Mouse (Mus musculus): ENCODE measurements around the gene Tipin. TPM values are rescaled to one million over a fixed set of nuclear protein-coding genes. Genes with fewer than 3 reads are reported as not detected.
"Not testable (repeated sequence)": the region's sequence is repeated elsewhere in the genome, so short reads cannot be mapped to it uniquely, and the experiment has no call there.

Gene Tipin
- polyA plus RNA-seq, 1 experiment from 2014 or later: 361 TPM

GRCm38 (mm10) chr9:64274919-64275318 is 6.5 kb upstream of the Tipin start:
- Histone ChIP-seq H3K27me3 (replicated peaks; ENCODE audit: control insufficient read depth, insufficient read depth, low read length) (no peaks in the 10 kb centered on the region), H3K9ac (ENCODE audit: low read depth, low read length) (no peak overlapping the region), H3K36me3 (ENCODE audit: control insufficient read depth, insufficient read depth, low read length) (no peaks in the 10 kb centered on the region), H3K27ac (ENCODE audit: low read depth, low read length) (no peak overlapping the region), H3K4me1 (replicated peaks; ENCODE audit: control insufficient read depth, insufficient read depth, low read length) (no peaks in the 10 kb centered on the region), H3K4me3 (ENCODE audit: low read depth, low read length) (no peak overlapping the region), H3K9me3 (ENCODE audit: control insufficient read depth, low read length) (no peaks in the 10 kb centered on the region), H3K4me2 (no peak overlapping the region)
- DNase-seq (ENCODE audit: low spot score): no peak
- WGBS: 66% methylated on average over 1 of the region's 1 CpGs
- ATAC-seq (replicated peaks; ENCODE audit: low FRiP score): no peak

GRCm38 (mm10) chr9:64277706-64278105 is 3.7 kb upstream of the Tipin start:
- Histone ChIP-seq H3K4me2 (no peak overlapping the region), H3K4me1 (replicated peaks; ENCODE audit: control insufficient read depth, insufficient read depth, low read length) (peaks cover 4% of the 10 kb centered on the region), H3K9ac (ENCODE audit: low read depth, low read length) (no peak overlapping the region), H3K9me3 (ENCODE audit: control insufficient read depth, low read length) (no peaks in the 10 kb centered on the region), H3K4me3 (ENCODE audit: low read depth, low read length) (no peak overlapping the region), H3K27ac (ENCODE audit: low read depth, low read length) (no peak overlapping the region), H3K36me3 (ENCODE audit: control insufficient read depth, insufficient read depth, low read length) (no peaks in the 10 kb centered on the region), H3K27me3 (replicated peaks; ENCODE audit: control insufficient read depth, insufficient read depth, low read length) (no peaks in the 10 kb centered on the region)
- no peak for ATAC-seq (replicated peaks; ENCODE audit: low FRiP score)
- WGBS: 56% methylated on average over 8 of the region's 8 CpGs
- DNase-seq (ENCODE audit: low spot score): peak; percentile 64

DNA sequence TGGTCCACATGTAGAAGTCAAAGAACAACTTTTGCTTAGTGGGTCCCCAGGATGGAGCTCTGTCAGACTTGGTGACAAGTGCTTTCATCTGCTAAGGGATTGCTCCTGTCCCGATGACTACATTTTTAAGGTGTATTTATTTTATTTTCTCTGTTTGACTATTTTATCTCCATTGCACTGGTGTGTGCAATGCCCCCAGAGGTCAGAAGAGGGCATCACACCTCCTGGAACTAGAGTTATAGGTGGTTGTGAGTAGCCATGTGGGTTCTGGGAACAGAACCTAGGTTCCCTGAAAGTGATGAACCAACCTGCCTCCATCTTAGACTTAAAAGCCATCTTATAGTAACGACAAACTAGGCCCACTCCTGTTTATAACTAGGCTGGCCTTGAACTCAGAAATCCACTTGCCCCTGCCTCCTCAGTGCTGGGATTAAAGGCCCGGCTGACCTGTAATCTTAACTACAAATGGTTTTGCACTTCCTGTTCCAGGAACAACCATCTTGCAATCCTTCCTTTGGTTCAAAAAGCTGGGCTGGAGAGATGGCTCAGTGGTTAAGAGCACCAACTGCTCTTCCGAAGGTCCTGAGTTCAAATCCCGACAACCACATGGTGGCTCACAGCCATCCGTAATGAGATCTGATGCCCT is 2.6 kb upstream of the Tipin start:
- no peaks in the 10 kb centered on the region for H3K27me3 ChIP-seq (replicated peaks; ENCODE audit: control insufficient read depth, insufficient read depth, low read length)
- no peak overlapping the region for H3K27ac ChIP-seq (ENCODE audit: low read depth, low read length)
- H3K9ac ChIP-seq (ENCODE audit: low read depth, low read length): no peak overlapping the region
- H3K4me1 ChIP-seq (replicated peaks; ENCODE audit: control insufficient read depth, insufficient read depth, low read length): peaks cover 6% of the 10 kb centered on the region
- no peak for ATAC-seq (replicated peaks; ENCODE audit: low FRiP score)
- H3K36me3 ChIP-seq (ENCODE audit: control insufficient read depth, insufficient read depth, low read length): peaks cover 2% of the 10 kb centered on the region; the same call in 1 of the 2 replicates
- H3K4me2 ChIP-seq: no peak overlapping the region
- H3K9me3 ChIP-seq (ENCODE audit: control insufficient read depth, low read length): no peaks in the 10 kb centered on the region
- WGBS: 88% methylated on average over 6 of the region's 6 CpGs
- DNase-seq (ENCODE audit: low spot score): no peak
- H3K4me3 ChIP-seq (ENCODE audit: low read depth, low read length): no peak overlapping the region

GRCm38 (mm10) chr9:64281781-64282178 is 399 bp downstream of the Tipin start:
- ATAC-seq (replicated peaks; ENCODE audit: low FRiP score): peak; percentile 80
- Histone ChIP-seq H3K9ac (ENCODE audit: low read depth, low read length) (peak overlapping the region; percentile 98), H3K36me3 (ENCODE audit: control insufficient read depth, insufficient read depth, low read length) (peaks cover 8% of the 10 kb centered on the region; the same call in 1 of the 2 replicates), H3K9me3 (ENCODE audit: control insufficient read depth, low read length) (no peaks in the 10 kb centered on the region), H3K4me2 (peak overlapping the region; percentile 93), H3K27me3 (replicated peaks; ENCODE audit: control insufficient read depth, insufficient read depth, low read length) (no peaks in the 10 kb centered on the region), H3K4me3 (ENCODE audit: low read depth, low read length) (peak overlapping the region; percentile 82), H3K4me1 (replicated peaks; ENCODE audit: control insufficient read depth, insufficient read depth, low read length) (peaks cover 6% of the 10 kb centered on the region), H3K27ac (ENCODE audit: low read depth, low read length) (peak overlapping the region; percentile 85)
- under 1% methylated on average over 24 of the region's 24 CpGs for WGBS
- DNase-seq (ENCODE audit: low spot score): no peak

GRCm38 (mm10) chr9:64282404-64282987 is 1.1 kb downstream of the Tipin start:
- H3K36me3 ChIP-seq (ENCODE audit: control insufficient read depth, insufficient read depth, low read length): peaks cover 8% of the 10 kb centered on the region; the same call in 1 of the 2 replicates
- H3K27ac ChIP-seq (ENCODE audit: low read depth, low read length): peak overlapping the region; percentile 85
- no peaks in the 10 kb centered on the region for H3K9me3 ChIP-seq (ENCODE audit: control insufficient read depth, low read length)
- WGBS: 34% methylated on average over 5 of the region's 5 CpGs
- DNase-seq (ENCODE audit: low spot score): no peak
- H3K4me2 ChIP-seq: peak overlapping the region; percentile 93
- 0 out of 2 replicates have a peak, but pooled peaks have one; percentile 14 for ATAC-seq (replicated peaks; ENCODE audit: low FRiP score)
- H3K27me3 ChIP-seq (replicated peaks; ENCODE audit: control insufficient read depth, insufficient read depth, low read length): no peaks in the 10 kb centered on the region
- H3K9ac ChIP-seq (ENCODE audit: low read depth, low read length): peak overlapping the region; percentile 98
- H3K4me3 ChIP-seq (ENCODE audit: low read depth, low read length): peak overlapping the region; percentile 82
- peaks cover 6% of the 10 kb centered on the region for H3K4me1 ChIP-seq (replicated peaks; ENCODE audit: control insufficient read depth, insufficient read depth, low read length)

GRCm38 (mm10) chr9:64303086-64303485 is 21.7 kb downstream of the Tipin start:
- H3K4me3 ChIP-seq (ENCODE audit: low read depth, low read length); DNase-seq (ENCODE audit: low spot score); H3K27me3 ChIP-seq (replicated peaks; ENCODE audit: control insufficient read depth, insufficient read depth, low read length); H3K4me2 ChIP-seq; H3K4me1 ChIP-seq (replicated peaks; ENCODE audit: control insufficient read depth, insufficient read depth, low read length); H3K27ac ChIP-seq (ENCODE audit: low read depth, low read length); ATAC-seq (replicated peaks; ENCODE audit: low FRiP score); H3K9ac ChIP-seq (ENCODE audit: low read depth, low read length); H3K9me3 ChIP-seq (ENCODE audit: control insufficient read depth, low read length): not testable (repeated sequence)
- 90% methylated on average over 4 of the region's 4 CpGs for WGBS
- H3K36me3 ChIP-seq (ENCODE audit: control insufficient read depth, insufficient read depth, low read length): peaks cover 38% of the 10 kb centered on the region

DNA sequence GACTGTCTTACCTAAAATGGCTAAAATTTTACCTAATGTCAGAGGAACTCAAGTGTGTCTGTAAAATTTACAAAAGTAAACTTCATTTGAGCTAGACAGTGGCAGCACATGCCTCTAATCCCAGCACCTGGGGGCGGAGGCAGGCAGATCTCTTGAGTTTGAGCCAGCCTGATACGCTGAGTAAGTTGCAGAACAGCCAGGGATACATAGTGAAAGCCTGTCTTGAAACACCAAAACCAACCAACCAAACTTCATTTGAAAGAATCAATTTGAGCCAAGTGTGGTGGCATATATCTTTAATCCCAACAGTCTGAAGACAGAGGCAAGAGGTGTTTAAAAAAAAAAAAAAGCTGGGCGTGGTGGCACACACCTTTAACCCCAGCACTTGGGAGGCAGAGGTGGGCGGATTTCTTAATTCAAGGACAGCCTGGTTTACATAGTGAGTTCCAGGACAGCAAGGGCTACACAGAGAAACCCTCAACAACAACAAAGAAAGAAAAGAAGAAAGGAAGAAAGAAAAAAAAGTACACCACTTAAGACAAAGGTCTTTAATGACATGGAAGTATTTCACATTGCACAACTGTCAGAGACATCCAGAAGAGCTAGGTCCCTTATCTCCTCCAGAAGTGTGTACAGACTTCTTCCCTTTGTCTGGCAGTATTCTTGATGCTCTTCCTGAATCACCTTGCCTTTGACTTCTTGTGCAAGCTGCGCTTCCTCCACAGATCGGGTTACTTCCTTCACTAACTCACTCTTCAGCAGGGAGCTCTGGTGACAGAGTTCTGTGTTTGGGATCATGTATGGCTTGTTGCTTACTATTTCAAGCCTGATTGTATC is 25.3 kb downstream of the Tipin start:
- peaks cover 24% of the 10 kb centered on the region for H3K36me3 ChIP-seq (ENCODE audit: control insufficient read depth, insufficient read depth, low read length)
- H3K27ac ChIP-seq (ENCODE audit: low read depth, low read length): no peak overlapping the region
- H3K9me3 ChIP-seq (ENCODE audit: control insufficient read depth, low read length): no peaks in the 10 kb centered on the region
- H3K4me2 ChIP-seq: no peak overlapping the region
- no peak for DNase-seq (ENCODE audit: low spot score)
- H3K4me3 ChIP-seq (ENCODE audit: low read depth, low read length): no peak overlapping the region
- no peak for ATAC-seq (replicated peaks; ENCODE audit: low FRiP score)
- no peaks in the 10 kb centered on the region for H3K27me3 ChIP-seq (replicated peaks; ENCODE audit: control insufficient read depth, insufficient read depth, low read length)
- no peaks in the 10 kb centered on the region for H3K4me1 ChIP-seq (replicated peaks; ENCODE audit: control insufficient read depth, insufficient read depth, low read length)
- WGBS: 78% methylated on average over 6 of the region's 6 CpGs
- H3K9ac ChIP-seq (ENCODE audit: low read depth, low read length): no peak overlapping the region

GRCm38 (mm10) chr9:64310996-64311785 is 29.8 kb downstream of the Tipin start:
- Histone ChIP-seq H3K4me3 (ENCODE audit: low read depth, low read length) (no peak overlapping the region), H3K27me3 (replicated peaks; ENCODE audit: control insufficient read depth, insufficient read depth, low read length) (no peaks in the 10 kb centered on the region), H3K27ac (ENCODE audit: low read depth, low read length) (no peak overlapping the region), H3K36me3 (ENCODE audit: control insufficient read depth, insufficient read depth, low read length) (peaks cover 9% of the 10 kb centered on the region; the same call in 1 of the 2 replicates), H3K9ac (ENCODE audit: low read depth, low read length) (no peak overlapping the region), H3K9me3 (ENCODE audit: control insufficient read depth, low read length) (no peaks in the 10 kb centered on the region), H3K4me1 (replicated peaks; ENCODE audit: control insufficient read depth, insufficient read depth, low read length) (no peaks in the 10 kb centered on the region), H3K4me2 (no peak overlapping the region)
- ATAC-seq (replicated peaks; ENCODE audit: low FRiP score) (no peak), DNase-seq (ENCODE audit: low spot score) (no peak)
- WGBS: 81% methylated on average over 16 of the region's 16 CpGs

All from liver, embryonic 11.5 days (tissue).